Mouse (Mus musculus) brain, embryonic 14.5 days (tissue): ENCODE results near the gene Cask.

Experiments
- CTCF ChIP-seq: fragments of 200-500 bp; IDR thresholded peaks from 2 replicates; pipeline ENCODE4 v1.5.1; 2012; ENCODE audit warnings: inconsistent platforms, mild to moderate bottlenecking, moderate library complexity, borderline replicate concordance; ENCODE audit not compliant: insufficient read depth, insufficient read length; ENCODE audit errors: extremely low read depth
- POLR2A ChIP-seq: fragments of 200-500 bp; IDR thresholded peaks from 2 replicates; pipeline ENCODE4 v1.6.1; 2012; ENCODE audit warnings: mild to moderate bottlenecking, inconsistent platforms, borderline replicate concordance; ENCODE audit not compliant: poor library complexity, insufficient read depth, insufficient read length, severe bottlenecking; ENCODE audit errors: extremely low read depth

DNA sequence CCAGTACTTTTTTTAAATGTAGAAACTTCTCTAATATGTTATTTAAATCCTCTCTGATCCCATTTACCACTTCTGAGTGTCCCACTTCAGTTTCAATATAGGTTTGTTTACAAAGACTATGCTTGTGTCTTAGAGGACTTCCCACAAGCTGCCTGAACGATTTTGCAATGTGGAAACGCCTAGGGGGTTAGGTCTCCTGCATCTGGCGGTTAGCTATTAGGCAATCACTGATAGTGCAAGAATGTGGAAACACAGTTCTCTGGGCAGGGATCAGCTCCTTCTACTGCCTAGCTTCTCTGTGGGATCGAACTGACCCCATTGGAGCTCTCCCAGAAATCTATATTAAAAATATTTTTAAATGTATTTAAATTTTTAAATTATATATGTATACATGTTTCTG lies at the start of gene Cask:
- TF ChIP-seq POLR2A (no peak), CTCF (no peak)
